Mouse (Mus musculus): ENCODE data around the gene Ankrd65.
A peak's percentile ranks its signal among the peaks of the same experiment; 100 is the strongest.

GRCm38 (mm10) chr4:155821025-155821424 is 30.8 kb downstream of the Ankrd65 start:
- no peak for TF ChIP-seq POLR2A (IDR thresholded peaks at IDR 0.05; ENCODE audit: borderline replicate concordance, low read depth, low read length)
- peak; percentile 45; the same call in 1 of the 2 replicates for TF ChIP-seq CTCF (IDR thresholded peaks at IDR 0.05; ENCODE audit: low read depth, low read length)

All from bone marrow macrophage, adult 2 months (primary cell).